Mouse (Mus musculus) central nervous system, embryonic 18 days (tissue): Measurements from ENCODE around the gene Cks1brt. TPM values are rescaled to one million over a fixed set of nuclear protein-coding genes. Genes with fewer than 3 reads are reported as not detected.

Experiments used
- polyA plus RNA-seq: library from polyadenylated mRNA; depleted of rRNA; stranded (reverse); fragments of >200 nt; gene quantifications from 2 replicates; pipeline ENCODE4 v1.2.3, GENCODE M21; 2012; rRNA removed

The Cks1brt gene
- not detected in 2 replicates for polyA plus RNA-seq

GRCm38 (mm10) chr8:85151624-85152023, at the start of gene Cks1brt:
Gene Cks1brt (plus strand): TSS chr8:85151924.

DNA sequence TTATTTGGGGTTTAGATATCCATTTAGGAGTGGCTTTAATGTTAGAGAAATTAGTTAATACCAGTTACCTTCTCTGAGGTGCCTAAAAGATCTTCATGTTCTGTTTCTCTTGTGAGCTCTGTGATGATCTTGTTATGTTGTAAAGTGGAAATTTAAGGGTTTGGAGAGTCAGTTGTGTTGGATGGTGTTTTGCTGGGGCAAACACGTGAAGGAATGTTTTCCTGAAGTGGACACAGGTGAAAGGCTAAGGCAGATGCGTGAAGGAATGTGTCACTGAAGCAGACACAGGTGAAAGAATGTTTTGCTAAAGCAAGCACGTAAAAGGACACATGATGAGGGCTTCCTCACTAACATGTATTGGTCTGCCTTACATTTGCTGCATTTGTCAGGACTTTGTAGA, 28.7 kb upstream of the Cks1brt start, which contains the start of gene Zfp791:
Zfp791 (minus strand) TSS at position 101 of the 400 bp plus-strand sequence.

Other genes starting within 250 kb of the Cks1brt start
- gene Klf1, start 250.0 kb upstream of the Cks1brt start, polyA plus RNA-seq: 0.32 and 0.45 TPM in 2 replicates
- 3.3 TPM in 2 replicates for gene Dnase2a, start 243.4 kb upstream of the Cks1brt start, polyA plus RNA-seq
- 122 and 141 TPM in 2 replicates for gene Mast1, start 214.6 kb upstream of the Cks1brt start, polyA plus RNA-seq
- gene Rtbdn, start 204.9 kb upstream of the Cks1brt start, polyA plus RNA-seq: 8.7 and 10.8 TPM in 2 replicates
- gene Gm49661, start 182.5 kb upstream of the Cks1brt start, polyA plus RNA-seq: 0.75 TPM in 1 of 2 replicates, not detected in the other
- 668 and 713 TPM in 2 replicates for gene Prdx2, start 182.3 kb upstream of the Cks1brt start, polyA plus RNA-seq
- gene Rnaseh2a, start 182.2 kb upstream of the Cks1brt start, polyA plus RNA-seq: 41.1 and 47.4 TPM in 2 replicates
- 7.0 and 11.0 TPM in 2 replicates for gene Junb, start 173.2 kb upstream of the Cks1brt start, polyA plus RNA-seq
- 42.6 and 48.9 TPM in 2 replicates for gene Hook2, start 161.3 kb upstream of the Cks1brt start, polyA plus RNA-seq
- 0.05 TPM in 2 replicates for gene Best2, start 137.4 kb upstream of the Cks1brt start, polyA plus RNA-seq
- 218 and 220 TPM in 2 replicates for gene Asna1, start 126.6 kb upstream of the Cks1brt start, polyA plus RNA-seq
- gene Trir, start 125.1 kb upstream of the Cks1brt start, polyA plus RNA-seq: 203 and 208 TPM in 2 replicates
- gene Tnpo2, start 115.0 kb upstream of the Cks1brt start, polyA plus RNA-seq: 131 and 148 TPM in 2 replicates
- 101 and 106 TPM in 2 replicates for gene Fbxw9, start 91.9 kb upstream of the Cks1brt start, polyA plus RNA-seq
- 0.66 and 0.82 TPM in 2 replicates for gene Gm5741, start 83.9 kb upstream of the Cks1brt start, polyA plus RNA-seq
- gene Dhps, start 80.2 kb upstream of the Cks1brt start, polyA plus RNA-seq: 79.2 and 83.7 TPM in 2 replicates
- gene Wdr83os, start 71.2 kb upstream of the Cks1brt start, polyA plus RNA-seq: 121 and 138 TPM in 2 replicates
- gene Wdr83, start 70.6 kb upstream of the Cks1brt start, polyA plus RNA-seq: 70.0 and 71.1 TPM in 2 replicates
- gene Man2b1, start 68.7 kb upstream of the Cks1brt start, polyA plus RNA-seq: 21.2 and 23.5 TPM in 2 replicates
- 3.2 and 3.6 TPM in 2 replicates for gene Zfp791, start 28.8 kb upstream of the Cks1brt start, polyA plus RNA-seq
- gene Olfr371, start 74.1 kb downstream of the Cks1brt start, polyA plus RNA-seq: not detected in 2 replicates
- gene Orc6, start 147.7 kb downstream of the Cks1brt start, polyA plus RNA-seq: 76.3 and 77.4 TPM in 2 replicates
- 98.5 and 106 TPM in 2 replicates for gene Vps35, start 147.9 kb downstream of the Cks1brt start, polyA plus RNA-seq
- 0.05 and 0.11 TPM in 2 replicates for gene Mylk3, start 234.4 kb downstream of the Cks1brt start, polyA plus RNA-seq